Mouse (Mus musculus): ENCODE results near the gene Cgref1. TPM values are rescaled to one million over a fixed set of nuclear protein-coding genes. Genes with fewer than 3 reads are reported as not detected.
A peak's percentile ranks its signal among the peaks of the same experiment; 100 is the strongest.

The Cgref1 gene
- polyA plus RNA-seq, 1 experiment from 2014 or later = 2.7 TPM

DNA sequence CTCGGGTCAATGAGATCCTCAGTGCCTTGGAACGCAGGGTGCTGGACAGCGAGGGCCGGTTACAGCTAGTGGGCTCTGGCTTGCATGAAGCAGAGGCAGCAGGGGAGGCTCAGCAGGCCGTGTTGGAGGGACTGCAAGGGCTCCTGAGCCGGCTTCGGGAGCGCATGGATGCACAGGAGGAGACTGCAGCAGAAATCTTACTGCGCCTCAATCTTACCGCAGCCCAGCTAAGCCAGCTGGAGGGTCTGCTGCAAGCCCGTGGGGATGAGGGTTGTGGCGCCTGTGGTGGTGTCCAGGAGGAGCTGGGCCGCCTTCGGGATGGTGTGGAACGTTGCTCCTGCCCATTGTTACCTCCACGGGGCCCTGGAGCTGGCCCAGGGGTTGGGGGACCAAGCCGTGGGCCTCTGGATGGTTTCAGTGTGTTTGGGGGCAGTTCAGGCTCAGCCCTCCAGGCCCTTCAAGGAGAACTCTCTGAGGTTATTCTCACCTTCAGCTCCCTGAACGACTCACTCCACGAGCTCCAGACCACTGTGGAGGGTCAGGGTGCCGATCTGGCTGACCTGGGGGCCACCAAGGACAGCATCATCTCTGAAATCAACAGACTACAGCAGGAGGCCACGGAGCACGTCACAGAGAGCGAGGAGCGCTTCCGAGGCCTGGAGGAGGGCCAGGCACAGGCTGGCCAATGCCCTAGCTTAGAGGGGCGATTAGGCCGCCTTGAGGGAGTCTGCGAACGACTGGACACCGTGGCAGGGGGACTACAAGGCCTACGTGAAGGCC is 27.3 kb downstream of the Cgref1 start:
- H3K4me2 ChIP-seq (ENCODE audit: low read depth, severe bottlenecking) = no peak overlapping the region
- WGBS = 88% methylated on average over 31 of the region's 31 CpGs
- no peak for DNase-seq (ENCODE audit: low spot score)
- peaks cover 14% of the 10 kb centered on the region; the same call in 1 of the 2 replicates for H3K36me3 ChIP-seq (ENCODE audit: control insufficient read depth, insufficient read depth, low read length)
- no peaks in the 10 kb centered on the region for H3K9me3 ChIP-seq (ENCODE audit: control insufficient read depth, low read length)
- no peak overlapping the region for H3K4me3 ChIP-seq (ENCODE audit: low read depth, low read length)
- ATAC-seq (ENCODE audit: insufficient number of reproducible peaks, low FRiP score, low TSS enrichment, low read depth) = no peak
- H3K27ac ChIP-seq (replicated peaks; ENCODE audit: low read depth, low read length) = no peak overlapping the region
- H3K4me1 ChIP-seq (ENCODE audit: control insufficient read depth, insufficient read depth, low read length) = peaks cover 26% of the 10 kb centered on the region
- no peak overlapping the region for H3K9ac ChIP-seq (ENCODE audit: low read length)
- no peaks in the 10 kb centered on the region for H3K27me3 ChIP-seq (ENCODE audit: control insufficient read depth, insufficient read depth, low read length)

DNA sequence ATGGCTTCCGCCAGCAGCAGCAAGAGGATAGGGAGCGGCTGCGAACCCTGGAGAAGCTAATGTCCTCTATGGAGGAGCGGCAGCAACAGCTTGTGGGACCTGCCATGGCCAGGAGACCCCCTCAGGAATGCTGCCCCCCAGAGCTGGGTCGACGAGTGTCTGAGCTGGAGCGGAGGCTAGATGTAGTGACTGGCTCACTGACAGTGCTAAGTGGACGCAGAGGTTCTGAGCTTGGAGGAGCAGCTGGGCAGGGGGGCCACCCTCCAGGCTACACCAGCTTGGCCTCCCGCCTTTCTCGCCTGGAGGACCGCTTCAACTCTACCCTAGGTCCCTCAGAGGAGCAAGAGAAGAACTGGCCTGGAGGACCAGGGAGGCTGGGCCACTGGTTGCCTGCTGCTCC is 28.0 kb downstream of the Cgref1 start:
- Histone ChIP-seq H3K27me3 (ENCODE audit: control insufficient read depth, insufficient read depth, low read length) (no peaks in the 10 kb centered on the region), H3K27ac (replicated peaks; ENCODE audit: low read depth, low read length) (no peak overlapping the region), H3K4me3 (ENCODE audit: low read depth, low read length) (no peak overlapping the region), H3K36me3 (ENCODE audit: control insufficient read depth, insufficient read depth, low read length) (peaks cover 14% of the 10 kb centered on the region; the same call in 1 of the 2 replicates), H3K9ac (ENCODE audit: low read length) (no peak overlapping the region), H3K4me1 (ENCODE audit: control insufficient read depth, insufficient read depth, low read length) (peaks cover 30% of the 10 kb centered on the region), H3K4me2 (ENCODE audit: low read depth, severe bottlenecking) (no peak overlapping the region), H3K9me3 (ENCODE audit: control insufficient read depth, low read length) (no peaks in the 10 kb centered on the region)
- no peak for DNase-seq (ENCODE audit: low spot score)
- ATAC-seq (ENCODE audit: insufficient number of reproducible peaks, low FRiP score, low TSS enrichment, low read depth) = no peak
- WGBS = 92% methylated on average over 11 of the region's 11 CpGs

- Histone ChIP-seq H3K27me3 (ENCODE audit: control insufficient read depth, insufficient read depth, low read length) (no peaks in the 10 kb centered on the region), H3K36me3 (ENCODE audit: control insufficient read depth, insufficient read depth, low read length) (peaks cover 14% of the 10 kb centered on the region; the same call in 1 of the 2 replicates), H3K27ac (replicated peaks; ENCODE audit: low read depth, low read length) (no peak overlapping the region), H3K9ac (ENCODE audit: low read length) (no peak overlapping the region), H3K4me2 (ENCODE audit: low read depth, severe bottlenecking) (no peak overlapping the region), H3K9me3 (ENCODE audit: control insufficient read depth, low read length) (no peaks in the 10 kb centered on the region), H3K4me1 (ENCODE audit: control insufficient read depth, insufficient read depth, low read length) (peaks cover 30% of the 10 kb centered on the region), H3K4me3 (ENCODE audit: low read depth, low read length) (no peak overlapping the region)
- DNase-seq (ENCODE audit: low spot score) (no peak), ATAC-seq (ENCODE audit: insufficient number of reproducible peaks, low FRiP score, low TSS enrichment, low read depth) (no peak)
- WGBS = 93% methylated on average over 9 of the region's 9 CpGs
Observed at GRCm38 (mm10) chr5:30916841-30917240, 28.6 kb downstream of the Cgref1 start.

GRCm38 (mm10) chr5:30915974-30916433 is 29.4 kb downstream of the Cgref1 start:
- H3K36me3 ChIP-seq (ENCODE audit: control insufficient read depth, insufficient read depth, low read length) = peaks cover 14% of the 10 kb centered on the region; the same call in 1 of the 2 replicates
- peak overlapping the region; percentile 99; the same call in 1 of the 2 replicates for H3K27ac ChIP-seq (replicated peaks; ENCODE audit: low read depth, low read length)
- ATAC-seq (ENCODE audit: insufficient number of reproducible peaks, low FRiP score, low TSS enrichment, low read depth) = peak; percentile 0; the same call in 1 of the 2 replicates
- peaks cover 32% of the 10 kb centered on the region for H3K4me1 ChIP-seq (ENCODE audit: control insufficient read depth, insufficient read depth, low read length)
- H3K27me3 ChIP-seq (ENCODE audit: control insufficient read depth, insufficient read depth, low read length) = no peaks in the 10 kb centered on the region
- peak overlapping the region; percentile 78; the same call in 1 of the 2 replicates for H3K9ac ChIP-seq (ENCODE audit: low read length)
- DNase-seq (ENCODE audit: low spot score) = peak; percentile 79
- WGBS = 12% methylated on average over 7 of the region's 7 CpGs
- H3K4me3 ChIP-seq (ENCODE audit: low read depth, low read length) = peak overlapping the region; percentile 58
- no peaks in the 10 kb centered on the region for H3K9me3 ChIP-seq (ENCODE audit: control insufficient read depth, low read length)
- peak overlapping the region; percentile 97 for H3K4me2 ChIP-seq (ENCODE audit: low read depth, severe bottlenecking)

DNA sequence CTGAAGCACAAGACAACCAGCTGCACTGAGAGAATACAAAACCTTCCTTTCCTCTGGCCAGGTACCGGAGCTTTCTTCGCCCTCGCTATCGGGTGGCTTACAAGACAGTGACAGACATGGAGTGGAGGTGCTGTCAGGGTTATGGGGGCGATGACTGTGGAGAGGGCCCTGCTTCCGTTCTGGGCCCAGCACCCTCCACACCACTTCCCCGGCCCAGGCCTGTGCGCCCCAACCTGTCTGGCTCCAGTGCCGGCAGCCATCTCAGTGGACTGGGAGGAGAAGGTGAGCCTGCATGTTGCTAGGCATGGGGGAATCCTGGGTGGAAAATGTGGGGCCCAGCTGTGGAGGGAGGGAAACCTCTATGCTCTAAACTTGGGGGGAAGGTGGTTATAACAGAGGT is 29.9 kb downstream of the Cgref1 start:
- 62% methylated on average over 9 of the region's 9 CpGs for WGBS
- H3K9me3 ChIP-seq (ENCODE audit: control insufficient read depth, low read length) = no peaks in the 10 kb centered on the region
- peaks cover 11% of the 10 kb centered on the region; the same call in 1 of the 2 replicates for H3K36me3 ChIP-seq (ENCODE audit: control insufficient read depth, insufficient read depth, low read length)
- H3K4me3 ChIP-seq (ENCODE audit: low read depth, low read length) = peak overlapping the region; percentile 58
- no peaks in the 10 kb centered on the region for H3K27me3 ChIP-seq (ENCODE audit: control insufficient read depth, insufficient read depth, low read length)
- peak overlapping the region; percentile 97 for H3K4me2 ChIP-seq (ENCODE audit: low read depth, severe bottlenecking)
- DNase-seq (ENCODE audit: low spot score) (no peak), ATAC-seq (ENCODE audit: insufficient number of reproducible peaks, low FRiP score, low TSS enrichment, low read depth) (no peak; the same call in 1 of the 2 replicates)
- peak overlapping the region; percentile 78 for H3K9ac ChIP-seq (ENCODE audit: low read length)
- H3K27ac ChIP-seq (replicated peaks; ENCODE audit: low read depth, low read length) = peak overlapping the region; percentile 99; the same call in 1 of the 2 replicates
- peaks cover 37% of the 10 kb centered on the region for H3K4me1 ChIP-seq (ENCODE audit: control insufficient read depth, insufficient read depth, low read length)

- Histone ChIP-seq H3K9ac (ENCODE audit: low read length) (peak overlapping the region; percentile 78), H3K27me3 (ENCODE audit: control insufficient read depth, insufficient read depth, low read length) (no peaks in the 10 kb centered on the region), H3K4me2 (ENCODE audit: low read depth, severe bottlenecking) (peak overlapping the region; percentile 97), H3K4me1 (ENCODE audit: control insufficient read depth, insufficient read depth, low read length) (peaks cover 40% of the 10 kb centered on the region), H3K27ac (replicated peaks; ENCODE audit: low read depth, low read length) (peak overlapping the region; percentile 99; the same call in 1 of the 2 replicates), H3K9me3 (ENCODE audit: control insufficient read depth, low read length) (no peaks in the 10 kb centered on the region), H3K4me3 (ENCODE audit: low read depth, low read length) (peak overlapping the region; percentile 58), H3K36me3 (ENCODE audit: control insufficient read depth, insufficient read depth, low read length) (peaks cover 11% of the 10 kb centered on the region; the same call in 1 of the 2 replicates)
- no peak for ATAC-seq (ENCODE audit: insufficient number of reproducible peaks, low FRiP score, low TSS enrichment, low read depth)
- 49% methylated on average over 6 of the region's 6 CpGs for WGBS
- DNase-seq (ENCODE audit: low spot score) = no peak
Observed at GRCm38 (mm10) chr5:30914849-30915248, 30.5 kb downstream of the Cgref1 start.

- no peak for DNase-seq (ENCODE audit: low spot score)
- Histone ChIP-seq H3K4me3 (ENCODE audit: low read depth, low read length) (peak overlapping the region; percentile 58), H3K36me3 (ENCODE audit: control insufficient read depth, insufficient read depth, low read length) (peaks cover 11% of the 10 kb centered on the region; the same call in 1 of the 2 replicates), H3K27me3 (ENCODE audit: control insufficient read depth, insufficient read depth, low read length) (no peaks in the 10 kb centered on the region), H3K4me2 (ENCODE audit: low read depth, severe bottlenecking) (peak overlapping the region; percentile 97), H3K9me3 (ENCODE audit: control insufficient read depth, low read length) (no peaks in the 10 kb centered on the region), H3K4me1 (ENCODE audit: control insufficient read depth, insufficient read depth, low read length) (peaks cover 46% of the 10 kb centered on the region), H3K27ac (replicated peaks; ENCODE audit: low read depth, low read length) (peak overlapping the region; percentile 99), H3K9ac (ENCODE audit: low read length) (peak overlapping the region; percentile 78)
- 16% methylated on average over 7 of the region's 7 CpGs for WGBS
- ATAC-seq (ENCODE audit: insufficient number of reproducible peaks, low FRiP score, low TSS enrichment, low read depth) = no peak
Observed at GRCm38 (mm10) chr5:30914101-30914635, 31.2 kb downstream of the Cgref1 start.

DNA sequence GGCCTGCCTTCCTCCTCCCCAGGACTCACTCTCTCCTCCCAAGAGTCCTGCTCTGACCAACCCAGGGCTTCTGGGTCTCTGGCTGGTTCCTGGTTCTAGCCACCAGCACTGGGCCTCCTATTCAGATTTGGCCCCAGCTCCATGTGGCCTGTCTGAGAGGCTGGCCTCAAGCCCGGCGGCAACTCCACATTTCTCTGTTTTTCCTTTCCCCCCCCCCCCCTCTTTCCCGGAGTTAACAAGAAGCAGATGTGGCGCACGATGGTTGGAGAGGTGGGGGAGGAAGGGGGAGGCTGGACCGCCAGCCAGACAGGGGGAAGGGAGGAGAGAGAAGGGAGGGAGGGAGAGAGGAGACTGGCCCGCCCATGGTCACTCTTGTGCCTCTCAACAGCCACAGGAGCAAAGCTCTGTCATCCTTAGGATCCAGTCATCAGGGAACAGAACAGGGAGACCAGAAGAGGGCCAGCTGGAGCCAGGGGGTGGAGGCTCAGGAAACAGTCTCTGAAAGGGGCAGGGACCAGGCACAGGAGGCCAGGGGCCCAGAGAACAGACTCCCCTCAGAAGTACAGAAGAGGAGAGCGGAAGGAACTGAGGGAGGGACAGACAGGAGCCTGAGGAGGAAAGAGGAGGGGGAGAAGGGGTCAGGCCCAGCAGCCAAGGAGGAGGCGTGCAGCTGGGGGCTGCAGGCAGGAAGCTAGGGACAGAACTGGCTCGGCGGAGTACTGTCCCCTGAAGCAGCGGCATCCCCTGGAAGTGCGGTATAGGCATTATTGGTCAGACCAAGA is 32.1 kb downstream of the Cgref1 start, which contains the start of gene Emilin1:
Gene Emilin1, plus strand, starts transcription at position 343 of the 782 bp plus-strand sequence.
- Histone ChIP-seq H3K4me2 (ENCODE audit: low read depth, severe bottlenecking) (peak within 1 kb of the TSS; percentile 97), H3K9me3 (ENCODE audit: control insufficient read depth, low read length) (no peaks in the 10 kb centered on the region), H3K27me3 (ENCODE audit: control insufficient read depth, insufficient read depth, low read length) (no peaks in the 10 kb centered on the region), H3K4me3 (ENCODE audit: low read depth, low read length) (peak within 1 kb of the TSS; percentile 58), H3K9ac (ENCODE audit: low read length) (peak within 1 kb of the TSS; percentile 78), H3K27ac (replicated peaks; ENCODE audit: low read depth, low read length) (peak within 1 kb of the TSS; percentile 99), H3K4me1 (ENCODE audit: control insufficient read depth, insufficient read depth, low read length) (peaks cover 55% of the 10 kb centered on the region), H3K36me3 (ENCODE audit: control insufficient read depth, insufficient read depth, low read length) (peaks cover 5% of the 10 kb centered on the region; the same call in 1 of the 2 replicates)
- 2% methylated on average over 11 of the region's 13 CpGs for WGBS
- ATAC-seq (ENCODE audit: insufficient number of reproducible peaks, low FRiP score, low TSS enrichment, low read depth) = peak; percentile 85
- DNase-seq (ENCODE audit: low spot score) = peak; percentile 87
